Mouse (Mus musculus) heart, postnatal 0 days (tissue): Measurements from ENCODE around the gene Krt23. TPM values are rescaled to one million over a fixed set of nuclear protein-coding genes. Genes with fewer than 3 reads are reported as not detected.

Source experiments
- ATAC-seq: fragments of 200-750 bp; cut with Nextera tagmentation; 2 replicates; pipeline ENCODE4 v1.8.0; 2017; ENCODE audit warnings: low read depth, moderate number of reproducible peaks, moderate library complexity; ENCODE audit not compliant: insufficient read depth
- DNase-seq: peaks from one replicate; pipeline ENCODE4 v3.0.0-alpha.2; 2016; ENCODE audit warnings: low spot score
- H3K27ac ChIP-seq: fragments of 300-500 bp; sonication (generic); 2 replicates; pipeline ENCODE4 v1.5.1; 2014; ENCODE audit warnings: low read depth, mild to moderate bottlenecking
- H3K27me3 ChIP-seq: fragments of 300-500 bp; sonication (generic); 2 replicates; pipeline ENCODE4 v1.6.1; 2014; ENCODE audit warnings: low read length, mixed read lengths; ENCODE audit not compliant: control insufficient read depth, insufficient read depth
- H3K36me3 ChIP-seq: fragments of 300-500 bp; sonication (generic); replicated peaks from 2 replicates; pipeline ENCODE4 v1.6.1; 2014; ENCODE audit warnings: low read length, mixed read lengths; ENCODE audit not compliant: control insufficient read depth, insufficient read depth
- H3K4me1 ChIP-seq: fragments of 300-500 bp; sonication (generic); 2 replicates; pipeline ENCODE4 v1.6.1; 2014; ENCODE audit warnings: antibody characterized with exemption; ENCODE audit not compliant: control insufficient read depth, insufficient read depth
- H3K4me2 ChIP-seq: fragments of 300-500 bp; sonication (generic); 2 replicates; pipeline ENCODE4 v1.6.1; 2014; ENCODE audit warnings: low read depth, mild to moderate bottlenecking, low read length, moderate library complexity
- H3K4me3 ChIP-seq: fragments of 300-500 bp; sonication (generic); 2 replicates; pipeline ENCODE4 v1.5.1; 2014; ENCODE audit warnings: low read depth, low read length
- H3K9ac ChIP-seq: fragments of 300-500 bp; sonication (generic); replicated peaks from 2 replicates; pipeline ENCODE4 v1.6.1; 2014; ENCODE audit warnings: low read depth, low read length, mixed read lengths
- H3K9me3 ChIP-seq: fragments of 300-500 bp; sonication (generic); replicated peaks from 2 replicates; pipeline ENCODE4 v1.6.1; 2016; ENCODE audit warnings: low read length; ENCODE audit not compliant: control insufficient read depth
- CTCF ChIP-seq: IDR thresholded peaks from 2 replicates; pipeline ENCODE4 v1.5.1; 2016; ENCODE audit warnings: antibody characterized with exemption, control low read depth, low read depth
- EP300 ChIP-seq: IDR thresholded peaks from 2 replicates; pipeline ENCODE4 v1.6.1; 2016; ENCODE audit warnings: antibody characterized with exemption, low read depth
- WGBS: fragments of 180-500 bp; shearing (Covaris S2); extraction: QIAGEN DNeasy Blood & Tissue Kit; methylation state at CpG from one replicate; pipeline ENCODE4 v1.1.7; 2014; 5-methylcytosine and 5-hydroxymethylcytosine counted together
- polyA plus RNA-seq: library from polyadenylated mRNA; unstranded; fragments of >200 nt; fragmentation: Nextera tagmentation; extraction: Ambion mirVana; gene quantifications from 2 replicates; pipeline ENCODE4 v1.2.1, GENCODE M21; 2015
- total RNA-seq: library from RNA; depleted of rRNA; stranded (reverse); fragments of >200 nt; gene quantifications from 2 replicates; pipeline ENCODE4 v1.2.3, GENCODE M21; 2014; ENCODE audit warnings: low replicate concordance; rRNA removed

Gene Krt23
- not detected in 2 replicates for total RNA-seq
- 0.07 and 0.12 TPM in 2 replicates for polyA plus RNA-seq

DNA sequence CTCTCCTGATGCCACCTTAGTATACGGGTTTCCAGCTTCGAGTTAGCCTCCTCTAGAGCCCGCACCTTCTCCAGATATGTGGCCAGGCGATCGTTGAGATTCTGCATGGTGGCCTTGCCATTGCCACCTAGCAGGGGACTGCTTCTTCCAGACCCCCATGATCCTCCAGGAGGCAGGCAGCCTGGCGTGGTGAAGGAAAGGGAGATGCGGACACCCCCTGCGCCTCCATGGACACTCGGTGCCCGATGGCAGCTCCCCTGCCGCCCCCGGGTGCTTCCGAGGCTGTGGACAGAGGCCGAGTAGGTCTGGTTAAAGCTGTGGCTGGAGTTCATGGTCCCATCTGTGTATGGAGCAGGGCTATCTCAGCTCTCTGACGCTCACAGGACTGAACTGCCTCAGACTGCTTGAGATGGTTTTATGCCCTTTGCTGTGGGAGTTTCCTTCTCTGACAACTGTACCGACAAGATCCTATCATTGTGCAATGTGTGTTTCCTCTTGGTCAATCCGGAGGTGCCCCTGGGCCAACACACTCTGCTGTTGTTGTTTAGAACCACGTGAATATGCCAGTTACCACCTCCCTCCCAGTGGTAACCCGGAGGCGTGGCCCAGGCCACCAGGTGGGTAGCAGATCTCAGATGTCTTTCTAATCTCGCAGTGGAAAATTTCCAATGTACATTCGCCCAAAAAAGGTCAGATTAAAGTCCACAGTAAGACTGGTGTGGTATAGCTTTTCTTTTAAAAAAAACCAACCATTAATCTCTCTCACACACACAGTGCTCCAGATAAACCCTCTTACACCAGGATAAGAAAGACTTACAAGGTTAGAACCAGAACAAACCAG, at the start of gene Krt23:
Gene Krt23 (minus strand): TSS at position 405 of the 841 bp plus-strand sequence.
- whole genome bisulfite sequencing = 74% methylated on average over 22 of the region's 22 CpGs

DNA sequence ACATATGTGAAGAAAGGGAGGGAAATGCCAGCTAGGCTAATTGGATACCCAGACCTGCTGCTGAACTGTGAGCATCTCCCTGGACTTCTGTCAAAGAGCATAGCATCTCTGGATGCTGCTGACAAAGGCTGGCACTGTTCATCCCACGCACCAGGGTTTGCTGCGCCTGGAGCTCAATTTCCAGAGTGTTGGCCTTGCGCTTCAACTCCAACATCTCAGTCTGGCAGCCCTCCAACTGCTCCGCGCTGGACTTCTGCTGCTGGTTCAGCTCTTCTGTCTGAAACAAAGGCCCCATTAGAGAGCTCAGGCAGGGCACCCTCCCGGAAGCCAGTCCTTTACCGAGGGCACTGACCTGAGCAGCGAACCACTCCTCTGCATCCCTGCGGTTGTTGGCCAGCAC, 46.8 kb upstream of the Krt23 start:
- TF ChIP-seq EP300 (no peak), CTCF (no peak)
- no peak for ATAC-seq
- Histone ChIP-seq H3K27me3 (no peaks in the 10 kb centered on the region), H3K4me1 (no peaks in the 10 kb centered on the region), H3K9me3 (no peaks in the 10 kb centered on the region), H3K4me3 (no peak overlapping the region), H3K36me3 (no peaks in the 10 kb centered on the region), H3K9ac (no peak overlapping the region), H3K4me2 (no peak overlapping the region), H3K27ac (no peak overlapping the region)
- DNase-seq = no peak
- 46% methylated on average over 9 of the region's 9 CpGs for WGBS

More for the DNA sequence above, at the start of gene Krt23:
- no peaks in the 10 kb centered on the region for H3K9me3 ChIP-seq
- DNase-seq (no peak), ATAC-seq (no peak)
- no peaks in the 10 kb centered on the region for H3K4me1 ChIP-seq
- H3K27ac ChIP-seq = no peak within 1 kb of the TSS
- H3K9ac ChIP-seq = no peak within 1 kb of the TSS
- no peaks in the 10 kb centered on the region for H3K36me3 ChIP-seq
- TF ChIP-seq CTCF (no peak), EP300 (no peak)
- no peak within 1 kb of the TSS for H3K4me3 ChIP-seq
- no peak within 1 kb of the TSS for H3K4me2 ChIP-seq
- no peaks in the 10 kb centered on the region for H3K27me3 ChIP-seq

DNA sequence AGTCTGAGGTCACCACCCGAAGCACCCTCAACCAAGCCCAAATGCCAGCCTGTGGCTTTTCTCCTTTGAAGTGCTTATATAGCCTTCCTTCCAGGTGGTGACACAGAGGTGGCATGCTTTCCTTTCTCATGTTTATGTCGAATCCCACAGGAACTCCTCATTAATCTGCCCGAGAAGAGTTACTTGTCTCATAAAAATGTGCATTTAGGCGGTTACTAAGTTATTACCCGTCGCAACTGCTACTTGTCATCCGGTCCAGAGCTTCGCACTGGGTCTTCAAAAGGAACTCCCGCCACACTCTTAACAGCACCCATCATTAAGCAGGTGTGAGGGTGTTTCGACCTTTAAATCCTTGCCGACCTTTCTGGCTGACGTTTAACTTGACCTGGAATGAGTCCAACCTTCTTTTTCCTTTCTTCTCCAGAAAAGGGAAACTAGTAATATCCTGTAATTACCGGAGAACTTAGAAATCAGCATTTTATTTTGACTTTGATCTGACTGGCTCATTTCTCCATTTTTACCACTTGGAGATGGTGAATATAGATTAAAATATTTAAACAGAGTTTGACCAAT, 28.4 kb upstream of the Krt23 start, which contains the start of gene Krt39:
Gene Krt39 (minus strand): TSS at position 51 of the 573 bp plus-strand sequence.
- Histone ChIP-seq H3K27ac (no peak within 1 kb of the TSS), H3K36me3 (no peaks in the 10 kb centered on the region), H3K27me3 (no peaks in the 10 kb centered on the region), H3K4me1 (no peaks in the 10 kb centered on the region), H3K9me3 (no peaks in the 10 kb centered on the region), H3K4me3 (no peak within 1 kb of the TSS), H3K9ac (no peak within 1 kb of the TSS), H3K4me2 (no peak within 1 kb of the TSS)
- DNase-seq (no peak), ATAC-seq (no peak)
- TF ChIP-seq CTCF (no peak), EP300 (no peak)
- 73% methylated on average over 13 of the region's 13 CpGs for WGBS

DNA sequence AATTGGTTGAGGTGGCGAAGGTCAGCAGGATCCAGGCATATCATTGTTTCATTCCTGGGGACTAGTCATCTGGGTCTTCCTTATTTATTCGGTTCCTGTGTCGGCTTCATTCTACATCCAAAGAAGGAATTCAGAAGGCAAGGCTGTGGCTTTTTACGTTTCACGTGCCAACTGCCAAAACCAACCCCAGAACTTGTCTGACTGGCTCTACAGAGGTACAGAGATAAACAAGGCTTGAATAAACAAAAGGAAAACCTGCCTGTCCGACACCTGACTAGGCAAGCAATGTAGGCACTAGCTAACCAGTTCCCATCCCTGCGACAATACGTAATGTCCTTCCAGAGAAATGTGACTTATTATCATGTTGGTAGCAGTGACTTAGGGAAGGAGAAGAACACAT, 21.2 kb upstream of the Krt23 start:
- no peaks in the 10 kb centered on the region for H3K4me1 ChIP-seq
- ATAC-seq (no peak), DNase-seq (no peak)
- H3K4me2 ChIP-seq = no peak overlapping the region
- H3K4me3 ChIP-seq = no peak overlapping the region
- H3K36me3 ChIP-seq = no peaks in the 10 kb centered on the region
- H3K9me3 ChIP-seq = no peaks in the 10 kb centered on the region
- 77% methylated on average over 8 of the region's 8 CpGs for WGBS
- no peak overlapping the region for H3K9ac ChIP-seq
- TF ChIP-seq EP300 (no peak), CTCF (no peak)
- H3K27ac ChIP-seq = no peak overlapping the region
- H3K27me3 ChIP-seq = no peaks in the 10 kb centered on the region

DNA sequence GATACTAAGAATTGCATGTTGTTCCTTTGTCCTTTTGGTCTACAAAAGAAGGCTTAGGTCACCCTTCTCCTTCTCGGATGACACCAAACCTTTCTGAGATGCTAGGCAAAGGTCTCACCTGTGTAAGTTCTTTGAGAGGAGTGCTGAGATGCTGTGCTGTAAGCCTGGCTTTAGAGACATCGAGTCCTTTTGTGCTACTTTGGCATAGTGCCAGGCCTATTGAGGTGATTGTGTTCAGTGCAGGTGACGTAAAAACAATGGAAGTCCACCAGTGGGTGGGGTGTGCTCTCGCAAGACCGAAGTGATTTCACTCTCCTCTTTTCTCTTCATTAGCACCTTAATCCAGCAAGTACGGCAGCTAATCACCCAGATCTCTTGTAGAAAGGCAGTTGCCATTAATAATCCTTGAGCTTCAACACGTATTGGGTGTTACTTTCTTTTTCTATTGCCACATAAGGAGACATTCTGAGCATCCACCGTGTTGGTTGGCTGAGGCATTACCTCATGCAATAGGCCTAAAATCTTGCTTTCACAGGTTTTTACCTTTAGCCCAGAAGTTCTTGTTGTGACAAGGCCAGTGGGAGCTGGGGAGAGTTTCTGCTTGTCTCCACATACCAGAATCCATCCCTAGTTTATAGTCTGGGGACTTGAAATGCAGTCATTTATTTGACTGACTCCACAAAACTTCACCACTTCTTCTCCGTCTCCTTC, 7.3 kb upstream of the Krt23 start:
- 73% methylated on average over 9 of the region's 9 CpGs for WGBS

More for the DNA sequence above, 7.3 kb upstream of the Krt23 start:
- H3K27ac ChIP-seq = no peak overlapping the region
- TF ChIP-seq EP300 (no peak), CTCF (no peak)
- H3K36me3 ChIP-seq = no peaks in the 10 kb centered on the region
- H3K4me1 ChIP-seq = 0 out of 2 replicates have a peak, but pooled peaks cover 4% of the 10 kb centered on the region
- H3K9ac ChIP-seq = no peak overlapping the region
- DNase-seq (no peak), ATAC-seq (no peak)
- no peak overlapping the region for H3K4me3 ChIP-seq
- H3K4me2 ChIP-seq = no peak overlapping the region
- no peaks in the 10 kb centered on the region for H3K9me3 ChIP-seq
- no peaks in the 10 kb centered on the region for H3K27me3 ChIP-seq
